Mouse (Mus musculus): ENCODE results near the gene Zfp664. TPM values are rescaled to one million over a fixed set of nuclear protein-coding genes. Genes with fewer than 3 reads are reported as not detected.

Gene Zfp664
- polyA plus RNA-seq, 1 experiment from 2014 or later: 97.6 TPM

DNA sequence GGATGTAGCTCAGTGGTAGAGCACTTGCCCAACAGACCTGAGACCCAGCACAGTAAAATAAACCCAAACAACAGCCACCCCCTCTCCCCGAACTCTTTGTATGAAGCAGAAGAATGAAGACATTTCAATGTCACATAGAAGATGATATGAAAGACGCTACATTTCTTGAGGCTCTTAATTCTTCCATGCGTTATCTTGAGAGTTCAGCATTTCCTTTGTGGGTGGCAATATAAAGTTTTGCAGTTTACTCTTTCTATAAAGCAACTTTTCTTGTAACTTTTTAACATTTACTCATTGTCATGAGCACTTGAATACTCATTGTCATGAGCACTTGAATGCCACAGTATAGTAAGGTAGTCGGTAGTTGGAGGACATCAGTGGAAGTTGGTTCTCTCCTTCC lies 8.3 kb upstream of the Zfp664 start:
- ATAC-seq (ENCODE audit: insufficient number of reproducible peaks, insufficient read depth, low FRiP score, low read depth): no peak
- no peak overlapping the region for H3K4me3 ChIP-seq (ENCODE audit: low read depth, low read length)
- no peaks in the 10 kb centered on the region for H3K36me3 ChIP-seq (ENCODE audit: control insufficient read depth, insufficient read depth, low read length)
- no peaks in the 10 kb centered on the region for H3K9me3 ChIP-seq (ENCODE audit: control insufficient read depth, low read depth, low read length)
- 93% methylated on average over 4 of the region's 4 CpGs for WGBS
- H3K4me1 ChIP-seq (ENCODE audit: control insufficient read depth, insufficient read depth, low read length): peaks cover 13% of the 10 kb centered on the region
- no peaks in the 10 kb centered on the region for H3K27me3 ChIP-seq (ENCODE audit: control insufficient read depth, insufficient read depth, low read length)
- H3K27ac ChIP-seq (ENCODE audit: low read length): no peak overlapping the region
- no peak overlapping the region for H3K9ac ChIP-seq (replicated peaks; ENCODE audit: low read depth, low read length)
- H3K4me2 ChIP-seq (replicated peaks; ENCODE audit: low read depth, low read length): no peak overlapping the region

GRCm38 (mm10) chr5:124860013-124860412 lies 2.5 kb upstream of the Zfp664 start:
- no peak overlapping the region for H3K4me2 ChIP-seq (replicated peaks; ENCODE audit: low read depth, low read length)
- no peak for ATAC-seq (ENCODE audit: insufficient number of reproducible peaks, insufficient read depth, low FRiP score, low read depth)
- H3K27ac ChIP-seq (ENCODE audit: low read length): no peak overlapping the region
- H3K36me3 ChIP-seq (ENCODE audit: control insufficient read depth, insufficient read depth, low read length): no peaks in the 10 kb centered on the region
- peaks cover 11% of the 10 kb centered on the region for H3K4me1 ChIP-seq (ENCODE audit: control insufficient read depth, insufficient read depth, low read length)
- WGBS: 16% methylated on average over 5 of the region's 5 CpGs
- no peaks in the 10 kb centered on the region for H3K27me3 ChIP-seq (ENCODE audit: control insufficient read depth, insufficient read depth, low read length)
- no peak overlapping the region for H3K4me3 ChIP-seq (ENCODE audit: low read depth, low read length)
- H3K9me3 ChIP-seq (ENCODE audit: control insufficient read depth, low read depth, low read length): no peaks in the 10 kb centered on the region
- no peak overlapping the region for H3K9ac ChIP-seq (replicated peaks; ENCODE audit: low read depth, low read length)

GRCm38 (mm10) chr5:124861463-124861862 lies 1.0 kb upstream of the Zfp664 start:
- peak overlapping the region; percentile 46; the same call in 1 of the 2 replicates for H3K9ac ChIP-seq (replicated peaks; ENCODE audit: low read depth, low read length)
- peaks cover 11% of the 10 kb centered on the region for H3K4me1 ChIP-seq (ENCODE audit: control insufficient read depth, insufficient read depth, low read length)
- peaks cover under 1% of the 10 kb centered on the region; the same call in 1 of the 2 replicates for H3K36me3 ChIP-seq (ENCODE audit: control insufficient read depth, insufficient read depth, low read length)
- H3K4me3 ChIP-seq (ENCODE audit: low read depth, low read length): peak overlapping the region; percentile 92
- WGBS: under 1% methylated on average over 33 of the region's 33 CpGs
- H3K4me2 ChIP-seq (replicated peaks; ENCODE audit: low read depth, low read length): peak overlapping the region; percentile 78
- no peaks in the 10 kb centered on the region for H3K9me3 ChIP-seq (ENCODE audit: control insufficient read depth, low read depth, low read length)
- no peaks in the 10 kb centered on the region for H3K27me3 ChIP-seq (ENCODE audit: control insufficient read depth, insufficient read depth, low read length)
- ATAC-seq (ENCODE audit: insufficient number of reproducible peaks, insufficient read depth, low FRiP score, low read depth): no peak
- no peak overlapping the region for H3K27ac ChIP-seq (ENCODE audit: low read length)

DNA sequence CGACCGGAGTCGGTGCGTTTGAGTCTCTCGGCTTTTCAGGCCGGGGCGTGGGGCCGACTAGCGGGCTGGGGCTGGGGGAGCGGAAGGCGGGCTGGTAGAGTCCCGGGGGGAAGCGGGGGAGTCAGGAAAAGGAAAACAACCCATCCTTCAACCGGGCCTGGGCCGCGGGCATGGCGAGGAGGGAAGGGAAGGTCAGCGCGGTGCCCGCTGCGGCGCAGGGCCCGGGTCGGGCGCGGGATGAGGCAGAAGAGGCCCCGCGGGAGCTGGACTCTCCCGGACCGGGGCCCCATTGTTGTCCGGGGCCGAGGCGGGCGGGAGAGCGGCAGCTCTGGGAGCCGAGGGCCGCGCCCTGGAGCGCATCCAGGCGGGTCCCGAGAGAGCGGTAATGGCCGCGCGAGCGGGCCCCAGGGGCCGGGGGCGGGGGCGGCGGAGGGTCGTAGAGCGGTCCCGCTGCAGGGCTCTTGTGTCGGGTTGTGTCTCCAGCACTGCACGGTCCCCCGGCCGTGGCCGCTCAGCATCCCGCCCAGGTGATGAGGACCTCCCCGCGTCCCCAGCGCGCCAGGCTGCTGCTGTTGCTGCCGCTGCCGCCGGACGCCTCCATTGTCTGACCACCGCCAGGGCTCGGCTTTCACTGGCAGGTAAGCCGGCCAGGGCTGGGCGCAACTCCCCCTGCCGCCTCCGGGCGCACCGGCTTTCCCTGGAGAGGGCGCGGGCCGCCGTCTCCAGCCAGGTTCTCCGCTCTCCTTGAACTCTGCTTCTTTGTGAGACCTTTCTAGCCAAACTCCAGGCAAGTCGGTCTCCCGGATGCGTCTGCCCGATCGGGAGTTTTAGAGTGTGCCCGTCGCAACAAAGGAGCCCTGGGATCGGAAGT lies 615 bp downstream of the Zfp664 start:
- H3K4me2 ChIP-seq (replicated peaks; ENCODE audit: low read depth, low read length): peak overlapping the region; percentile 87
- H3K4me3 ChIP-seq (ENCODE audit: low read depth, low read length): peak overlapping the region; percentile 92
- no peaks in the 10 kb centered on the region for H3K9me3 ChIP-seq (ENCODE audit: control insufficient read depth, low read depth, low read length)
- H3K9ac ChIP-seq (replicated peaks; ENCODE audit: low read depth, low read length): peak overlapping the region; percentile 81
- peaks cover 11% of the 10 kb centered on the region for H3K4me1 ChIP-seq (ENCODE audit: control insufficient read depth, insufficient read depth, low read length)
- peaks cover 9% of the 10 kb centered on the region; the same call in 1 of the 2 replicates for H3K36me3 ChIP-seq (ENCODE audit: control insufficient read depth, insufficient read depth, low read length)
- WGBS: under 1% methylated on average over 66 of the region's 88 CpGs
- peak; percentile 58 for ATAC-seq (ENCODE audit: insufficient number of reproducible peaks, insufficient read depth, low FRiP score, low read depth)
- no peaks in the 10 kb centered on the region for H3K27me3 ChIP-seq (ENCODE audit: control insufficient read depth, insufficient read depth, low read length)
- peak overlapping the region; percentile 96 for H3K27ac ChIP-seq (ENCODE audit: low read length)

GRCm38 (mm10) chr5:124868981-124869380 lies 6.5 kb downstream of the Zfp664 start:
- Histone ChIP-seq H3K9me3 (ENCODE audit: control insufficient read depth, low read depth, low read length) (no peaks in the 10 kb centered on the region), H3K4me2 (replicated peaks; ENCODE audit: low read depth, low read length) (no peak overlapping the region), H3K36me3 (ENCODE audit: control insufficient read depth, insufficient read depth, low read length) (peaks cover 11% of the 10 kb centered on the region; the same call in 1 of the 2 replicates), H3K9ac (replicated peaks; ENCODE audit: low read depth, low read length) (no peak overlapping the region), H3K27me3 (ENCODE audit: control insufficient read depth, insufficient read depth, low read length) (no peaks in the 10 kb centered on the region), H3K27ac (ENCODE audit: low read length) (no peak overlapping the region), H3K4me3 (ENCODE audit: low read depth, low read length) (no peak overlapping the region), H3K4me1 (ENCODE audit: control insufficient read depth, insufficient read depth, low read length) (peaks cover 30% of the 10 kb centered on the region)
- no peak for ATAC-seq (ENCODE audit: insufficient number of reproducible peaks, insufficient read depth, low FRiP score, low read depth)
- whole genome bisulfite sequencing: 39% methylated on average over 4 of the region's 4 CpGs

DNA sequence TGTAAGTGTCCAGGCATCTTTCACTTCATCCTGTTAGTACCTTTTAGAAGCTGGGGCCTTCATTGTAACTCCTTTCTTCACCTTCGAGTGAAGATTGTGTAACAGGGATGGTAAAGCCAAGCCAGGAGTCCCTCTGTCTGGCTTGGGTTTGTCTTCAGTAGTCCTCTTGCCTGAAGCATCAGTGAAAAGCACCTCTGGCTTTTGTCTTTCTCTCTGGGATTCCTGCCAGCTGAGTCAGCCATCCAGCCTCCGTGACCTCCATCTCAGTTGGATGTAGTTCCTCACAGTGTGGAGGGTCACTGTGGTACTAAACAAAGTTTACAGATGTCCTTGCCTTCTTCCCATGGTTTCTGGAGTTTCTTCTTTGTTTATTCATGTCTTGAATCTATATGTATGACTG lies 9.5 kb downstream of the Zfp664 start:
- Histone ChIP-seq H3K4me3 (ENCODE audit: low read depth, low read length) (no peak overlapping the region), H3K36me3 (ENCODE audit: control insufficient read depth, insufficient read depth, low read length) (peaks cover 15% of the 10 kb centered on the region; the same call in 1 of the 2 replicates), H3K9ac (replicated peaks; ENCODE audit: low read depth, low read length) (no peak overlapping the region), H3K27me3 (ENCODE audit: control insufficient read depth, insufficient read depth, low read length) (no peaks in the 10 kb centered on the region), H3K4me1 (ENCODE audit: control insufficient read depth, insufficient read depth, low read length) (peaks cover 28% of the 10 kb centered on the region), H3K9me3 (ENCODE audit: control insufficient read depth, low read depth, low read length) (no peaks in the 10 kb centered on the region), H3K4me2 (replicated peaks; ENCODE audit: low read depth, low read length) (no peak overlapping the region), H3K27ac (ENCODE audit: low read length) (no peak overlapping the region)
- no peak for ATAC-seq (ENCODE audit: insufficient number of reproducible peaks, insufficient read depth, low FRiP score, low read depth)
- 51% methylated on average over 2 of the region's 2 CpGs for WGBS

GRCm38 (mm10) chr5:124873096-124873495 lies 10.6 kb downstream of the Zfp664 start:
- Histone ChIP-seq H3K9ac (replicated peaks; ENCODE audit: low read depth, low read length) (no peak overlapping the region), H3K36me3 (ENCODE audit: control insufficient read depth, insufficient read depth, low read length) (peaks cover 10% of the 10 kb centered on the region; the same call in 1 of the 2 replicates), H3K4me1 (ENCODE audit: control insufficient read depth, insufficient read depth, low read length) (peaks cover 29% of the 10 kb centered on the region), H3K4me3 (ENCODE audit: low read depth, low read length) (no peak overlapping the region), H3K4me2 (replicated peaks; ENCODE audit: low read depth, low read length) (no peak overlapping the region), H3K27ac (ENCODE audit: low read length) (no peak overlapping the region; the same call in 1 of the 2 replicates), H3K27me3 (ENCODE audit: control insufficient read depth, insufficient read depth, low read length) (no peaks in the 10 kb centered on the region), H3K9me3 (ENCODE audit: control insufficient read depth, low read depth, low read length) (no peaks in the 10 kb centered on the region)
- no peak for ATAC-seq (ENCODE audit: insufficient number of reproducible peaks, insufficient read depth, low FRiP score, low read depth)
- 78% methylated on average over 3 of the region's 3 CpGs for WGBS

DNA sequence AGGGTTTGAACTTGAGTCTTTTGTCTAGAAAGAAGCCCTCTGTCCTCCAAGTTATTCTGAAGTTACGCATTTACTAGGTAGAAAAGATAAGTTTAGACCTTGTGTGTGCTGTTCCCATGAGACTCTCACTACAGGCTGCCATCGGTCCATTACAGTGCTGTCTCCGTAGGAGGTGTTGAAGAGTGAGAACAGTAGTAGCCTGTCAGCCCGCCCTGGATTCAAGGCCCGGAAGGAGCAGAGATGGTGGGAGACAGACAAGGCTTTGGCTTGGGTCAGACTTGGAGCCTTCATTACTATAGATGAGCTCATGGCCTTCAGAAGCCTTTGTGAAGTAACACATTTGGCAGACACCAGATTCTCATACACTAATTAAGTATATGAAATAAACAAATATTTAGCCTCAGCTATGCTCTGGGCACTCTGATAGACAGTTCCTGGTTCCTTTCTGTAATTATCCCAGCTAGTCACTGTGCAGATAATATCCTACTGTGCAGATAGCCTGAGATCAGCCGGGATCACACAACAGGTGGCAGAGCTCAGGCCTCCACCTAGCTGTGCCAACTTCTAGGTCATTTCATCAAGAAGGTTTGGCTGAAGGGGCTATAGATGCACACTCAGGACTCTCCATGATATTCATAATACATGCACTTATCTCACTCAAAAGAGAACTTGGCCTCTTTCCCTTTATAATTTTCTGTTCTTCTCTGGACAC lies 11.6 kb downstream of the Zfp664 start:
- no peak overlapping the region for H3K4me2 ChIP-seq (replicated peaks; ENCODE audit: low read depth, low read length)
- H3K9ac ChIP-seq (replicated peaks; ENCODE audit: low read depth, low read length): no peak overlapping the region
- no peak for ATAC-seq (ENCODE audit: insufficient number of reproducible peaks, insufficient read depth, low FRiP score, low read depth)
- H3K27me3 ChIP-seq (ENCODE audit: control insufficient read depth, insufficient read depth, low read length): no peaks in the 10 kb centered on the region
- H3K36me3 ChIP-seq (ENCODE audit: control insufficient read depth, insufficient read depth, low read length): peaks cover 10% of the 10 kb centered on the region; the same call in 1 of the 2 replicates
- WGBS: 85% methylated on average over 6 of the region's 6 CpGs
- H3K4me3 ChIP-seq (ENCODE audit: low read depth, low read length): no peak overlapping the region
- no peaks in the 10 kb centered on the region for H3K9me3 ChIP-seq (ENCODE audit: control insufficient read depth, low read depth, low read length)
- H3K4me1 ChIP-seq (ENCODE audit: control insufficient read depth, insufficient read depth, low read length): peaks cover 26% of the 10 kb centered on the region
- H3K27ac ChIP-seq (ENCODE audit: low read length): no peak overlapping the region

All from stomach, embryonic 14.5 days (tissue).